Mouse (Mus musculus) cerebellum, adult 2 months (tissue): ENCODE data around the gene Cacng1. TPM values are rescaled to one million over a fixed set of nuclear protein-coding genes. Genes with fewer than 3 reads are reported as not detected.

Experiments
- DNase-seq, 2 experiments: peaks; one replicate each; pipeline ENCODE4 v3.0.0; 2021
- H3K27ac ChIP-seq: fragments of 200-500 bp; 2 replicates; pipeline ENCODE4 v1.5.1; 2012; ENCODE audit warnings: low read length, control low read depth, inconsistent platforms; ENCODE audit not compliant: insufficient read depth
- H3K27me3 ChIP-seq: fragments of 200-500 bp; 2 replicates; pipeline ENCODE4 v1.6.1; 2012; ENCODE audit warnings: inconsistent platforms, mild to moderate bottlenecking, low read length, moderate library complexity; ENCODE audit not compliant: control insufficient read depth, insufficient read depth
- H3K4me1 ChIP-seq: fragments of 200-500 bp; 2 replicates; pipeline ENCODE4 v1.6.1; 2011; ENCODE audit warnings: low read length; ENCODE audit not compliant: control insufficient read depth, insufficient read depth
- H3K4me3 ChIP-seq: fragments of 200-500 bp; replicated peaks from 2 replicates; pipeline ENCODE3; 2011; ENCODE audit warnings: mild to moderate bottlenecking, low read depth, low read length, control low read depth; ENCODE audit not compliant: insufficient read depth
- CTCF ChIP-seq: fragments of 200-500 bp; IDR thresholded peaks from 2 replicates; pipeline ENCODE4 v1.5.1; 2011; ENCODE audit warnings: low read depth, mild to moderate bottlenecking, control low read depth, low read length, moderate library complexity, borderline replicate concordance; ENCODE audit not compliant: insufficient read depth
- POLR2A ChIP-seq: fragments of 200-500 bp; IDR thresholded peaks from 2 replicates; pipeline ENCODE4 v1.6.1; 2011; ENCODE audit warnings: low read length, control low read depth, borderline replicate concordance; ENCODE audit not compliant: insufficient read depth
- WGBS: fragments of 180-500 bp; shearing (Covaris S2); methylation state at CpG from one replicate; pipeline ENCODE4 v1.1.7; 2018; 5-methylcytosine and 5-hydroxymethylcytosine counted together
- polyA plus RNA-seq: library from polyadenylated mRNA; depleted of rRNA; stranded (reverse); fragments of >200 nt; gene quantifications from 2 replicates; pipeline ENCODE4 v1.2.3, GENCODE M21; 2012

The Cacng1 gene
- polyA plus RNA-seq, 1 experiment, result 0.13 TPM

DNA sequence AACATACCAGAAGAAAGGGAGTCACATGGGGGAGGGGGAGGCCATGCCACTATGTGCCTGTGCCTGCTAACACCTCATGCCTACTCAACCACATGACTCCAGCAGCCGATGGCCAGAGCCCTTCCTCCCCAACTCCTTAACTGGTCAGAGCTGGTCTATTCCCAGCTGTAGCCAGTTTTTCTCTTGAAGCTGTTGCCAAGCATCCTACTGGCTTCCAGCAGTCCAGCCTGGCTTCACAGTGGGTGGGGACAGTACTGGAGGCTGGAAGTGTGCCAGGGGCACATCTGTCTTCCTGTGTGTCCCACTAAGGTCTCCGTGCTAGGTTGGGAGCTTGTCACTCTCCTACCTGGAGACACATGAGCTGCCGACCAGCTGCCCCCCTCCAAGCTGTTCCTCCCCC lies 26.8 kb upstream of the Cacng1 start:
- WGBS, result 12% methylated on average over 3 of the region's 3 CpGs
- peaks cover 12% of the 10 kb centered on the region for H3K4me1 ChIP-seq
- H3K27me3 ChIP-seq, result no peaks in the 10 kb centered on the region
- DNase-seq, result no peak
- TF ChIP-seq POLR2A, result no peak
- no peak for TF ChIP-seq CTCF
- no peak overlapping the region for H3K4me3 ChIP-seq
- H3K27ac ChIP-seq, result no peak overlapping the region

DNA sequence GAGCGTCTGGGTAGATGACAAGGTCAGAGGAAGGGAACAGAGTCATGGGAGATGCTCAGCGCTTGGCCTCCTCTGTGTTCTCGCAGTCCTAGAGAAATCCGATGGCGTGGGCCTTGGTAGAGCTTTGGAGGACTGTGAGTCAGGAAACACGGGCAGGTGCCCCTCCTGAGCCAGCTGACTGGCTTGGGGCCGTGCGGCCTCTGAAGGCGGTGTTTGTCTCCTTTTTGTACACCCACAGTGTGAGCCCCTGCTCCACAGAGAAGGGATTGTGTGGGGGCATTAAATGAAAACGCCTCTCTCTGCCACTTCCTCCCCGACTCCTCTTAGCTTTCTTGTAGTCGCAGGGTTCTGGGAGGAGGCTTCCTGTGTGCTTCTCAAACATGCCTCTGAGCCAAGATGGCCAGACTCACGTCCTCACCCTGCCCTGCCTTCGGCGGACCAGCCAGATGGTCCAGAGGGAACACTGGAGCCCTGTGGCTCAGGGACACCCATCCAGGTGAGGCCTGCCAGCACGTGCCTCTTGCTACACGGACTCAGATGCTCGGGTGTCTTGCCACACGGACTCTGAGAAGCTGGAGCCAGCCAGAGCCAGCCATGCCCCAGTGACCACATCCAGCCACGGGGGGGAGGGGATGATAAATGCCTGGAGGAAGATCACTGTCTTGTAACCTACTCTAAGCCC lies 22.2 kb upstream of the Cacng1 start:
- 49% methylated on average over 20 of the region's 20 CpGs for WGBS
- H3K27me3 ChIP-seq, result no peaks in the 10 kb centered on the region
- peaks cover 11% of the 10 kb centered on the region for H3K4me1 ChIP-seq
- no peak overlapping the region for H3K27ac ChIP-seq
- TF ChIP-seq CTCF (no peak), POLR2A (no peak)
- H3K4me3 ChIP-seq, result no peak overlapping the region
- peak in 1 of 2 experiments; percentile 16 for DNase-seq

DNA sequence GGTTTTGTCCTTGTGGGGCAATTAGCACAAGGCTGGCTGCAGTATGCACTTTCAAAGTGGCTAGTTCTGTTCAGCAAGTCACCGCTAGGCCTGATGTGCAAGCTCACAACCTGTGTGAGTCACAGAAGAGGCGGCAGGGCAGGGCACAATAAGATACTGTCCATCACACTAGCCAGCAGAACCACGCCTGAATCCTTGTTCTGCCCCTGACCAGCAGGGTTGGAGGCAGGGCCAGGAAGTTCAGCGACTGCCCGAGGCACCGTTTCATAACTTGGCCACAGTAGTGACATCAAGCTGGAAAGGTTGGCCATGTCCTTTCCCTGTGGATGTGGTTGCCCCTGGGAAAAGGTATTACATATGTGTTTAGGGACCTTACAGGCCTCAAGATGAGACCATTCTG lies 21.6 kb upstream of the Cacng1 start:
- no peak overlapping the region for H3K4me3 ChIP-seq
- H3K4me1 ChIP-seq, result peaks cover 5% of the 10 kb centered on the region
- DNase-seq, result no peak
- no peak for TF ChIP-seq POLR2A
- no peak for TF ChIP-seq CTCF
- H3K27ac ChIP-seq, result no peak overlapping the region
- 83% methylated on average over 6 of the region's 6 CpGs for WGBS
- H3K27me3 ChIP-seq, result no peaks in the 10 kb centered on the region

DNA sequence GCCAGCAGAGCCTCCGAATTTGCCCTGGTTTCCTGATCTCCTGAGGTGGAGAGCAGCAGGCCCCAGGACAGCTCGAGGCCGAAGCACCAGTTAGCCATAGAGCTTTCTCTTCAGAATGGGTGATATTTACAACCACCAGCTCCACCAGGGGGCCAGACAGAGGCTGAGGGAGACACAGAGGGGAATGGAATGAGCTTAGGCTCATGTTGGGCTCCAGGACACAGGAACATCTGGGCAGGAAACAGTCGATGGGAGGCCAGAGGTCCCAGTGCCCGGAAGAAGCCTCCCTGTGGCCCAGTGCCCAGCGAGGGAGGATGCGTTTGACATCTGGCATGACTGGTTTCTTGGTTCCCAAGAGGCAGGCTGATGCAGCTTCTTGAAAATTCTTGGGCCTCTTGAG lies 17.8 kb upstream of the Cacng1 start:
- 77% methylated on average over 7 of the region's 7 CpGs for WGBS

DNA sequence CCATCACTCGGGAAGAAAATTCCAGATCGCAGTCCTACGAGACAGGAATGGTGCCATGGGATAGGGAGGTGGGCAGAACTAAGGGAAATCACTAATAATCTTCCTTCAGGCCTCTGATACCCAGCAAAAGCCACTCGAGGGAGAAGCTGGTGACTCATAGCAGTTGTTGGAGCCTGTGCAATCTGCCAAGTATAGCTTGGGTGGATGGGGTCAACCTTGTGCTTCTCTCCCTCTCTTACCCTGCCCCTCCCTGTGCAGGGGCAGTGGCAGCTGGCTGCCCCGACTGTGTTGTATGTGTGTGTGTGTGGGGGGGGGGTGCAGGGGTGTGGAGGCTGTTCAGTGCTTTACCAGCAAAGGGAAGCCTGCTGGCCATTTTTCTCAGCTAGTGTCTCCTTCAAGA lies 15.2 kb upstream of the Cacng1 start:
- WGBS, result 13% methylated on average over 5 of the region's 5 CpGs
- DNase-seq, result peak; percentile 25 to 37
- no peak for TF ChIP-seq POLR2A
- TF ChIP-seq CTCF, result no peak
- peaks cover 17% of the 10 kb centered on the region for H3K4me1 ChIP-seq
- no peak overlapping the region for H3K4me3 ChIP-seq
- 0 out of 2 replicates have a peak overlapping the region, but pooled peaks have one; percentile 4 for H3K27ac ChIP-seq
- H3K27me3 ChIP-seq, result no peaks in the 10 kb centered on the region

More for the DNA sequence above, 17.8 kb upstream of the Cacng1 start:
- Histone ChIP-seq H3K27me3 (no peaks in the 10 kb centered on the region), H3K4me1 (peaks cover 22% of the 10 kb centered on the region), H3K27ac (no peak overlapping the region), H3K4me3 (no peak overlapping the region)
- no peak for TF ChIP-seq POLR2A
- no peak for TF ChIP-seq CTCF
- peak in 1 of 2 experiments; percentile 6 for DNase-seq

DNA sequence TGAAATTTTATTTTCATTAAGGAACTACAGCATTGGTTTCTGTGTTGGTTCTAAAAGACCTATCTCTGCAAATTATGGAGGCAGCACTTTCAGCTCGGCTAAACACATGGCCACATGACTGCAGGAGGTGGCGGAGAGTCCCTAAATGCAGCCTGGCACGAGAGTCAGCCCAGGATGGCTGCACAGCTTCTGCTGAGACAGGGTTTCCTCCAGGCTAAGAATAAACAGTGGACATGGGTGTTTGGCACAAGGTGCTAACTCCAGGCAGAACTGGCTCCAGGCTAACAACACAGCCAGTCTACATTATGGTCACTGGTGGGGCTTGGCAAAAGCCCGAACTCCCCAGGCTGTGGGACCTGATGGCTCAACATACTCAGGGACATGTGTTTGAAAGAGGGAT lies 14.6 kb upstream of the Cacng1 start:
- 0 out of 2 replicates have a peak overlapping the region, but pooled peaks have one; percentile 4 for H3K27ac ChIP-seq
- TF ChIP-seq POLR2A, result no peak
- no peak for TF ChIP-seq CTCF
- peaks cover 17% of the 10 kb centered on the region for H3K4me1 ChIP-seq
- DNase-seq, result peak; percentile 67 to 82
- WGBS, result 11% methylated on average over 4 of the region's 4 CpGs
- no peak overlapping the region for H3K4me3 ChIP-seq
- H3K27me3 ChIP-seq, result no peaks in the 10 kb centered on the region

DNA sequence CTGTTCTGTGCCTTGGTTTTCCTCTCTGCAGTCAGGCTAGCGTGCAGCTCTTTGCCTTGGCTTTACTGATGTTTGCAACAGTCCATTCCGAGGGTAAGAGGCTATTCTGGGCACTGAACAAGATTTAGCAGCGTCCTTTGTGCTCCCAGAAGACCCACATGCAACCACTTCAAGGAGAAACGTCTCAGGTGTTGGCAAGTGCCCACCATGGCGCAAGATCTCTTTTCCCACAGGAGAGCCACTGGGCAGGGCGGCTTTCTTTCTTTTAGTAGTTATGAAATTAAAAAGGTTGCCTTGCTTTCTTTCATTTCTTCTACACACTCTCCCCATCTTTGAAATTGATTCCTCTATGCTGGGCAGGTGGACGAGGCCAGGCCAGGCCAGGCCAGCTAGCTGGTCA lies 12.8 kb upstream of the Cacng1 start:
- H3K4me1 ChIP-seq, result peaks cover 17% of the 10 kb centered on the region
- H3K27me3 ChIP-seq, result no peaks in the 10 kb centered on the region
- DNase-seq, result no peak
- no peak for TF ChIP-seq POLR2A
- TF ChIP-seq CTCF, result no peak
- 86% methylated on average over 7 of the region's 7 CpGs for WGBS
- H3K4me3 ChIP-seq, result no peak overlapping the region
- no peak overlapping the region for H3K27ac ChIP-seq

DNA sequence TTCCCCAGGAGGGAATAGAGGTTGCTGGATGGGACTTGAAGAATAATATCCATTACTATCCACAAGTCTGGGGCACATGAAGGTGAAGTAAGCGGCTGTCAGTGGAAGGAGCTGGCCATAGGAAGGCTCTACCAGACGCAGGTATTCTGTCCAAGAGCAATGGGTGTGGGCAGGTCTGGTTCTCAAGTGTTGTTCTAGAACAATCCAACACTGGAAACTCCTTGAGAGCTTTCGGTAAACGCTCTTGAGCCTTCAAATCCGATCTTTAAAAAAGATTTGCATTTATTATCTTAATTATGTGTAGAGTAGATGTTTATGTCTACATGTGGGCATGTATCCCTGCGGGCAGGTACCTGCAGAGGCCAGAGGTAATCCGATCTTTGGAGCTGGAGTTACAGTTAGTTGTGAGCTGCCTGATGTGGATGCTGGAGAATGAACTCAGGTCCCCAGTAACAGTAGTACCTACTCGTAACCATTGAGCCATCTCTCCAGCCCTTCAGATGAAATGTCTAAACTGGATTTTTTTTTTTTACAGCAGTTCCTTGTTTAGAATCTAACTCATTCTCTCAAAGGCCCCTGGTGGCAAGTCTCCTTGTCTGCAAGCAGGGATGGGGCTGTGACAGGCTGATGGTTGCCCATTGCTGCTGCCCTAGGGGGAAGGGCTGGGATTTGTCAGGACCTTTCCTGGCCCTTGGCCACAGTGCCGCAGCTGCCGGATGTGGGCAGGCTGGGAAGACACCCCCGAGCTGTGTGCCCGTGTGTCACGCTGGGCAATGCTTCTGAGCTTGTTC lies 11.9 kb upstream of the Cacng1 start:
- WGBS, result 75% methylated on average over 13 of the region's 13 CpGs
- no peak for TF ChIP-seq POLR2A
- no peak for TF ChIP-seq CTCF
- Histone ChIP-seq H3K27me3 (no peaks in the 10 kb centered on the region), H3K4me1 (peaks cover 17% of the 10 kb centered on the region), H3K4me3 (no peak overlapping the region), H3K27ac (no peak overlapping the region)
- no peak for DNase-seq
